Comparison of ENCODE assay signal across 7 mouse cellular contexts in the genomic region with DNA sequence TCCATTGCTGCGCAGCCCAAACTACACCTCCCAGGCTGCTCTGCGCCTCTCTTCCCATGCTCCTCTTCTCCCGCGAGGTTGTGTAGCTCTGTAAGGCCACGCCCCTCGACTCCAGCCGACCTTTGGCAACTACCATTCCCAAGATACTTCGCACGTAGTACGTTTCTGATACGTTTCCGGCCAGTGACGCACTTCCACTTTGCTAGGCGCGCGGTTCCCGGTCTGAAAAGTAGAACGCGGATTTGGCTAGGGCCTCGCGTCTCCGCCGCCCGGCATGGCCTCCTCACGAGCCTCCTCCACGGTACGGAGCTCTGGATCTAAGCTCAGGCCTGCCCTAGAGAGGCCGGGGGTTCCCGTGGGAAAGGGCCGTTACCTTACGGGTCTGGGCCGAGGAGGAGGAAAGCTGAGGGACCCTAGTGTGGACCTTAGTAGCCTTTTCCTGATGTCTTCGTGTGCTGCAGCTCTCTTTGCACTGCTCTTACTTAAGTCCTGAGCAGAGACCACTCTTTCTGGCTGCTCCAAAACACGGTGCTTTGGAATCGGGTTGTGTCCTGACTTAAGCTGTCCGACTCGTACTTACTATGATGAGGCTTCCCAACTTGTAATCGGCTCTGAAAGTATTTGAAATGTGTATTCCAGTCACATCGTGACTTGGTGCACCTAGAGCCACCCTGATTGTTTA. TPM values are rescaled to one million over a fixed set of nuclear protein-coding genes. Genes with fewer than 3 reads are reported as not detected.
DNase-seq lines count a peak whose midpoint lies in the region; ATAC-seq lines count a peak whose summit lies in the region.

A gene (minus strand): TSS at position 42 of the 682 bp plus-strand sequence.
A gene (plus strand): TSS at position 197 of the 682 bp plus-strand sequence.

- H3K9me3 ChIP-seq in embryonic facial prominence, embryonic 11.5 days (replicated peaks; ENCODE audit: control insufficient read depth, low read length): no peaks in the 10 kb centered on the region
- H3K9me3 ChIP-seq in limb, embryonic 10.5 days (replicated peaks): no peaks in the 10 kb centered on the region
- no peaks in the 10 kb centered on the region for H3K9me3 ChIP-seq in midbrain, embryonic 13.5 days

- peak within 1 kb of the TSS; percentile 84 for H3K9ac ChIP-seq in embryonic facial prominence, embryonic 11.5 days (replicated peaks; ENCODE audit: low read length)
- H3K9ac ChIP-seq in midbrain, embryonic 13.5 days (replicated peaks): peak within 1 kb of the TSS; percentile 87

- ATAC-seq in embryonic facial prominence, embryonic 11.5 days (replicated peaks; ENCODE audit: insufficient number of reproducible peaks, low FRiP score, low TSS enrichment, low read depth): peak; percentile 98
- ATAC-seq in granulocyte monocyte progenitor cell, adult 5-6 weeks (replicated peaks; ENCODE audit: poor library complexity, severe bottlenecking): peak; percentile 94
- peak; percentile 99 for ATAC-seq in midbrain, embryonic 13.5 days

- no peaks in the 10 kb centered on the region; the same call in none of the 2 replicates for H3K36me3 ChIP-seq in embryonic facial prominence, embryonic 11.5 days (replicated peaks; ENCODE audit: control insufficient read depth, insufficient read depth, low read depth, low read length)
- peaks cover 58% of the 10 kb centered on the region for H3K36me3 ChIP-seq in limb, embryonic 10.5 days
- H3K36me3 ChIP-seq in midbrain, embryonic 13.5 days: peaks cover 31% of the 10 kb centered on the region

- WGBS in embryonic facial prominence, embryonic 11.5 days: under 1% methylated on average over 39 of the region's 39 CpGs
- under 1% methylated on average over 39 of the region's 39 CpGs for WGBS in limb, embryonic 10.5 days
- under 1% methylated on average over 39 of the region's 39 CpGs for WGBS in midbrain, embryonic 13.5 days

- DNase-seq in adrenal gland, postnatal 14 days: peak; percentile 97
- DNase-seq in embryonic facial prominence, embryonic 11.5 days (ENCODE audit: low spot score): peak; percentile 100
- DNase-seq in kidney, adult 11 months: peak; percentile 99
- DNase-seq in limb, embryonic 10.5 days (ENCODE audit: low spot score): peak; percentile 95
- peak; percentile 91 for DNase-seq in spleen, adult 12 weeks (ENCODE audit: low spot score)

- H3K4me1 ChIP-seq in embryonic facial prominence, embryonic 11.5 days (ENCODE audit: control insufficient read depth, insufficient read depth, low read length): no peaks in the 10 kb centered on the region; the same call in 1 of the 2 replicates
- peaks cover 26% of the 10 kb centered on the region for H3K4me1 ChIP-seq in limb, embryonic 10.5 days
- peaks cover 46% of the 10 kb centered on the region for H3K4me1 ChIP-seq in midbrain, embryonic 13.5 days (replicated peaks)

- peak within 1 kb of the TSS; percentile 74 for H3K4me2 ChIP-seq in embryonic facial prominence, embryonic 11.5 days (ENCODE audit: low read depth, low read length)
- H3K4me2 ChIP-seq in midbrain, embryonic 13.5 days (replicated peaks): peak within 1 kb of the TSS; percentile 79

- peak within 1 kb of the TSS; percentile 70 for H3K4me3 ChIP-seq in embryonic facial prominence, embryonic 11.5 days (ENCODE audit: low read depth, low read length)
- peak within 1 kb of the TSS; percentile 68 for H3K4me3 ChIP-seq in limb, embryonic 10.5 days
- peak within 1 kb of the TSS; percentile 73 for H3K4me3 ChIP-seq in midbrain, embryonic 13.5 days (replicated peaks)

- H3K27me3 ChIP-seq in embryonic facial prominence, embryonic 11.5 days (ENCODE audit: control insufficient read depth, insufficient read depth, low read length): no peaks in the 10 kb centered on the region
- H3K27me3 ChIP-seq in limb, embryonic 10.5 days (ENCODE audit: low read depth, poor library complexity, severe bottlenecking): no peaks in the 10 kb centered on the region
- no peaks in the 10 kb centered on the region for H3K27me3 ChIP-seq in midbrain, embryonic 13.5 days

- peak within 1 kb of the TSS; percentile 63 for H3K27ac ChIP-seq in embryonic facial prominence, embryonic 11.5 days (replicated peaks; ENCODE audit: low read depth, low read length)
- peak within 1 kb of the TSS; percentile 94 for H3K27ac ChIP-seq in limb, embryonic 10.5 days
- peak within 1 kb of the TSS; percentile 76 for H3K27ac ChIP-seq in midbrain, embryonic 13.5 days

RNA-seq across cellular contexts. Expression of the first gene that starts in this region (rescaled TPM):
- total RNA-seq in adrenal gland, postnatal 14 days (2021): 67.1 and 70.0 TPM in 2 replicates
- 231 TPM in 2 replicates for polyA plus RNA-seq in embryonic facial prominence, embryonic 11.5 days (2014; fragmentation: Nextera tagmentation; extraction: Ambion mirVana)
- 150 and 151 TPM in 2 replicates for total RNA-seq in granulocyte monocyte progenitor cell, adult 5-6 weeks (2014; fragmentation: Nextera tagmentation)
- total RNA-seq in granulocyte monocyte progenitor cell, adult 5-6 weeks (2017): 103 and 127 TPM in 2 replicates
- 223 and 233 TPM in 2 replicates for polyA plus RNA-seq in limb, embryonic 10.5 days (2016; fragmentation: Nextera tagmentation; extraction: Ambion mirVana)
- 116 and 120 TPM in 2 replicates for polyA plus RNA-seq in midbrain, embryonic 13.5 days (2015; fragmentation: Nextera tagmentation; extraction: Ambion mirVana)

RNA-seq across cellular contexts. Expression of the second gene that starts in this region (rescaled TPM):
- 21.4 and 26.3 TPM in 2 replicates for total RNA-seq in adrenal gland, postnatal 14 days (2021)
- 31.8 and 31.9 TPM in 2 replicates for polyA plus RNA-seq in embryonic facial prominence, embryonic 11.5 days (2014; fragmentation: Nextera tagmentation; extraction: Ambion mirVana)
- 20.1 and 24.1 TPM in 2 replicates for total RNA-seq in granulocyte monocyte progenitor cell, adult 5-6 weeks (2014; fragmentation: Nextera tagmentation)
- 17.4 and 17.6 TPM in 2 replicates for total RNA-seq in granulocyte monocyte progenitor cell, adult 5-6 weeks (2017)
- 38.4 and 38.6 TPM in 2 replicates for polyA plus RNA-seq in limb, embryonic 10.5 days (2016; fragmentation: Nextera tagmentation; extraction: Ambion mirVana)
- 18.4 and 19.1 TPM in 2 replicates for polyA plus RNA-seq in midbrain, embryonic 13.5 days (2015; fragmentation: Nextera tagmentation; extraction: Ambion mirVana)

Comparison
In these comparisons a context has a peak if more than half of its experiments do, and no peak if none do; other contexts are left out.
1. Peak in every context shown above with its lines: DNase-seq, ATAC-seq, H3K4me3 ChIP-seq and H3K27ac ChIP-seq.